Mouse (Mus musculus) brain, embryonic 14.5 days (tissue): Measurements from ENCODE around the gene 1110051M20Rik.

Source experiments
- CTCF ChIP-seq: fragments of 200-500 bp; IDR thresholded peaks from 2 replicates; pipeline ENCODE4 v1.5.1; 2012; ENCODE audit warnings: inconsistent platforms, mild to moderate bottlenecking, moderate library complexity, borderline replicate concordance; ENCODE audit not compliant: insufficient read depth, insufficient read length; ENCODE audit errors: extremely low read depth
- POLR2A ChIP-seq: fragments of 200-500 bp; IDR thresholded peaks from 2 replicates; pipeline ENCODE4 v1.6.1; 2012; ENCODE audit warnings: mild to moderate bottlenecking, inconsistent platforms, borderline replicate concordance; ENCODE audit not compliant: poor library complexity, insufficient read depth, insufficient read length, severe bottlenecking; ENCODE audit errors: extremely low read depth

- no peak for TF ChIP-seq POLR2A
- no peak for TF ChIP-seq CTCF
These were observed 13.8 kb upstream of the 1110051M20Rik start for GRCm38 (mm10) chr2:91458252-91458672.
